Mouse (Mus musculus): ENCODE results near the gene Atg2b.

- TF ChIP-seq CTCF (IDR thresholded peaks at IDR 0.05; ENCODE audit: extremely low read depth, insufficient read depth, low read length) (no peak), POLR2A (IDR thresholded peaks at IDR 0.05; ENCODE audit: extremely low read depth, insufficient read depth, low read length) (peak; percentile 52; the same call in 1 of the 2 replicates)
Observed at GRCm38 (mm10) chr12:105718616-105719015, 33.6 kb upstream of the Atg2b start.

Measured in cortical plate, adult 2 months (tissue).